Mouse (Mus musculus) neural tube, embryonic 13.5 days (tissue): ENCODE data around the gene Cntn1. TPM values are rescaled to one million over a fixed set of nuclear protein-coding genes. Genes with fewer than 3 reads are reported as not detected.
A peak's percentile ranks its signal among the peaks of the same experiment; 100 is the strongest.

Experiments
- ATAC-seq: fragments of 200-750 bp; cut with Nextera tagmentation; 2 replicates; pipeline ENCODE4 v1.8.0; 2017; ENCODE audit warnings: low read depth, mild to moderate bottlenecking, moderate TSS enrichment, moderate library complexity
- H3K27ac ChIP-seq: fragments of 300-500 bp; sonication (generic); replicated peaks from 2 replicates; pipeline ENCODE4 v1.5.1; 2015; ENCODE audit warnings: moderate library complexity, mild to moderate bottlenecking, inconsistent platforms
- H3K27me3 ChIP-seq: fragments of 300-500 bp; sonication (generic); 2 replicates; pipeline ENCODE4 v1.6.1; 2015; ENCODE audit warnings: mild to moderate bottlenecking, inconsistent platforms
- H3K36me3 ChIP-seq: fragments of 300-500 bp; sonication (generic); 2 replicates; pipeline ENCODE4 v1.6.1; 2015; ENCODE audit warnings: mild to moderate bottlenecking, inconsistent platforms
- H3K4me1 ChIP-seq: fragments of 300-500 bp; sonication (generic); replicated peaks from 2 replicates; pipeline ENCODE4 v1.6.1; 2015; ENCODE audit warnings: inconsistent platforms
- H3K4me2 ChIP-seq: fragments of 300-500 bp; sonication (generic); 2 replicates; pipeline ENCODE4 v1.6.1; 2015; ENCODE audit warnings: inconsistent platforms, mild to moderate bottlenecking, moderate library complexity
- H3K4me3 ChIP-seq: fragments of 300-500 bp; sonication (generic); 2 replicates; pipeline ENCODE4 v1.5.1; 2015; ENCODE audit warnings: mild to moderate bottlenecking, inconsistent platforms
- H3K9ac ChIP-seq: fragments of 300-500 bp; sonication (generic); 2 replicates; pipeline ENCODE4 v1.6.1; 2015; ENCODE audit warnings: moderate library complexity, mild to moderate bottlenecking, inconsistent platforms
- H3K9me3 ChIP-seq: fragments of 300-500 bp; sonication (generic); 2 replicates; pipeline ENCODE4 v1.6.1; 2016; ENCODE audit warnings: inconsistent platforms
- WGBS: fragments of 180-500 bp; shearing (Covaris S2); methylation state at CpG from one replicate; pipeline ENCODE4 v1.1.7; 2015; 5-methylcytosine and 5-hydroxymethylcytosine counted together
- polyA plus RNA-seq: library from polyadenylated mRNA; unstranded; fragments of >200 nt; fragmentation: Nextera tagmentation; extraction: Ambion mirVana; gene quantifications from 2 replicates; pipeline ENCODE4 v1.2.1, GENCODE M21; 2015

The Cntn1 gene
- polyA plus RNA-seq, 1 experiment from 2014 or later = 31.0 TPM

DNA sequence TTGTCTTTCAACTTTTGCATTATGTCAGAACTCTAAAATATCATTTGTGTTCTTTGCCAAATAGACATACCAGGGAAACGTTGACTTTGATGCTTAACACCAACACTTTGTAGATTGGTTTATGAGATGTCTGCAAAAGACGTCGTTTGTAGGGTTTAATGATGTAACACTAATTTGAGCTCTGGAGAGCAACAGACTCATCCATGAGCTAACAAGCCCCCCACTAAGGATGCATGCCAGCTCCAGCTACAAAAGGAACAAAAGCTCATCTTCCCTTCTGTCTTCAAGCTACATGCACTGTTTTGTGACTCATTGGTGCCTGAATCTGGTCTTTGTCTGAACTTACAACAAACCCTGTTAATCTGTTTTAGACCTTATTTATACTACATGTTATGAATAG, 28.5 kb downstream of the Cntn1 start:
- H3K4me3 ChIP-seq = no peak overlapping the region
- H3K27me3 ChIP-seq = no peaks in the 10 kb centered on the region
- H3K4me2 ChIP-seq = no peak overlapping the region
- H3K9me3 ChIP-seq = no peaks in the 10 kb centered on the region
- peaks cover 11% of the 10 kb centered on the region for H3K4me1 ChIP-seq
- WGBS = 37% methylated on average over 3 of the region's 3 CpGs
- H3K9ac ChIP-seq = no peak overlapping the region
- H3K27ac ChIP-seq = no peak overlapping the region
- no peaks in the 10 kb centered on the region for H3K36me3 ChIP-seq
- ATAC-seq = no peak

DNA sequence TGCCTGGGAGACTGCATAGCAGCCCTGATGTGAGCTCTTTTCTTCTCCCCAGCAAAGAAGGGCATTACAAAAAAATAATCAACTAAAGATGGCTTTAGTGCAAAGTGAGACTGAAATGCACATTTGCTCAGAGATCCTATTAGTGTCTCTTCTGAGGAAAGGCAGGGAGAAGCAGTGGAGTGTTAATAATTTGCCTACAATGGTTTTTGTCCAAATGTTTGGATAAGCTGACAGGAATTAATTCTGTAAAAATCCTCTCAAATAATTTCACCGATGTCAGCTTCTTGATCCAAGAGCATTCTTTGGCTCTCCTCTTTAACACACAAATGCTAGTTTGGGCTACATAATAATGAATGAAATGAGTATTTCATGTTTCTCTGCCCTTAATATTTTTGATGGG, 34.9 kb downstream of the Cntn1 start:
- Histone ChIP-seq H3K9ac (no peak overlapping the region), H3K27me3 (no peaks in the 10 kb centered on the region), H3K4me2 (no peak overlapping the region), H3K4me1 (peaks cover 16% of the 10 kb centered on the region), H3K27ac (no peak overlapping the region), H3K4me3 (no peak overlapping the region), H3K9me3 (no peaks in the 10 kb centered on the region), H3K36me3 (no peaks in the 10 kb centered on the region)
- no peak for ATAC-seq
- WGBS = 33% methylated on average over 1 of the region's 1 CpGs

DNA sequence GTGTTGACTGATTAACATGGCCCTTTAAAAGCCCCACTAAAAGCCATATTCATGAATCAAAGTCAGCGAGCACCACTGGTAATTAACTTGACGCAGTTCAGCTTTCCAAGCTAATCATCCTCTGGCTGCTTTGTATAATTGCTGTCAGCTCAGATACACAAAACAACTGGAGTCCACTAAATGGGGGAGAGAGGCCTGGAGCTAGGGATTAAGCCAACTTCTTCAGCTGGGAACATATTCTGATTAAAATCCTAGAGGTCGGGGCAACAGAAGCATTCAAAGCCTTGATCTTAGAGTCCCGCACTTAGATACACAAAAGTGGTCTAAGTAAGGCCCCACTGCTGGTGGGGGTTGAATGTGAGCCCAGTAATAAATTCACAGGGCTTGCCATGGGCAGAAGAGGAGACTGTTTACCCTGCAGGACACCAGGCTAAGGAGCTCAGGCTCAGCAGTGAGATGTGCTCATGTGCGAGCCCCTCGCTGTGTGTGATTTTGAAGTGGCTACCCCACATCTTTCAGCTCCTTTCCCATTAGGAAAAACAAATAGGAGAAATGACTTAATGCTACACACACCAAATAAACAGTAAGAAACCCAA, 36.8 kb downstream of the Cntn1 start:
- Histone ChIP-seq H3K36me3 (no peaks in the 10 kb centered on the region), H3K9me3 (no peaks in the 10 kb centered on the region), H3K27me3 (no peaks in the 10 kb centered on the region), H3K4me2 (no peak overlapping the region), H3K27ac (peak overlapping the region; percentile 71), H3K4me3 (no peak overlapping the region), H3K4me1 (peaks cover 16% of the 10 kb centered on the region), H3K9ac (no peak overlapping the region)
- peak; percentile 50; the same call in 1 of the 2 replicates for ATAC-seq
- 21% methylated on average over 6 of the region's 6 CpGs for WGBS

DNA sequence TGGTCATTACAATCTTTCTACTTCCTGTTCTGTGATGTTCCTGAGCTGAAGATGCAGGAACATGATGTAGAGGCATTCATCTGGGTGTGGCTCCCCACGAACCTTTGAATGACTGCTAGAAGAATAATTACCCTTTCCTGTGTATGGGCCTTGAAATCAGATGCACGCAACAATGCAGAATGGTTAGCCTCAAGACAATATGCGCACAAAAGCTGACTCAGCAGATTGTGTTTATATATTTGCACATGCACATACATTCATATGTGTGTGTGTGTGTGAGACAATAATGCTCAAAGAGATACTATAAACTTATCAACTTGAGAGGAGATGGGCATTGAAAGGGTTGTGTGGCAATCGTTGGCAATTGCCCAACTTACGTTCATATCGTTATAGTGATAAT, 39.8 kb downstream of the Cntn1 start:
- ATAC-seq = no peak
- Histone ChIP-seq H3K4me3 (no peak overlapping the region), H3K4me1 (peaks cover 12% of the 10 kb centered on the region), H3K36me3 (no peaks in the 10 kb centered on the region), H3K27ac (no peak overlapping the region), H3K27me3 (no peaks in the 10 kb centered on the region), H3K9me3 (no peaks in the 10 kb centered on the region), H3K9ac (no peak overlapping the region), H3K4me2 (no peak overlapping the region)
- WGBS = 76% methylated on average over 6 of the region's 6 CpGs

DNA sequence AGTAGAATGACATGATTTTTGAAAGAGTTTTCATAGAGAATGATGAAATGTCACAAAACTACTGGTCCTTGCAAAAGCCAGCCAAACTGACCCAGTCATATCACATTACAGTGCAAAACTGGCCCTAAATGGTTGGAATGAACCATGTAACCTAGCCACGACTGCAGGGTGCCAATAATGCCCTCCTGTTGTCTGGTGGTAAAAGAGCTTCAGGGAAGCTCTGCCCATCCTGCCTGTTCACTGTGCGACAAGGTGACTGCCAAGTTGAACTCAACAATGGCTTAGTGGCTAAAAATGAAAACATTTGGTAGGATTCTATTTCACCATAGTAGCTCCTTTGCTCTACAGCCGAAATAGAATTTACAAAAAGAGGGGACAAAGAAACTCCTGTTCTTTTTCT, 41.1 kb downstream of the Cntn1 start:
- no peak for ATAC-seq
- peaks cover 9% of the 10 kb centered on the region; the same call in 1 of the 2 replicates for H3K4me1 ChIP-seq
- no peaks in the 10 kb centered on the region for H3K9me3 ChIP-seq
- no peak overlapping the region for H3K9ac ChIP-seq
- H3K27me3 ChIP-seq = no peaks in the 10 kb centered on the region
- no peak overlapping the region for H3K4me3 ChIP-seq
- no peaks in the 10 kb centered on the region for H3K36me3 ChIP-seq
- no peak overlapping the region for H3K4me2 ChIP-seq
- 67% methylated on average over 3 of the region's 3 CpGs for WGBS
- no peak overlapping the region for H3K27ac ChIP-seq

GRCm38 (mm10) chr15:92099410-92100174, 48.6 kb downstream of the Cntn1 start:
- ATAC-seq = peak; percentile 43; the same call in 1 of the 2 replicates
- H3K4me1 ChIP-seq = no peaks in the 10 kb centered on the region
- 35% methylated on average over 5 of the region's 5 CpGs for WGBS
- no peak overlapping the region for H3K9ac ChIP-seq
- H3K4me3 ChIP-seq = no peak overlapping the region
- no peak overlapping the region for H3K4me2 ChIP-seq
- H3K36me3 ChIP-seq = no peaks in the 10 kb centered on the region
- no peaks in the 10 kb centered on the region for H3K27me3 ChIP-seq
- no peaks in the 10 kb centered on the region for H3K9me3 ChIP-seq
- no peak overlapping the region for H3K27ac ChIP-seq

- no peaks in the 10 kb centered on the region for H3K27me3 ChIP-seq
- H3K9ac ChIP-seq = no peak overlapping the region
- H3K36me3 ChIP-seq = no peaks in the 10 kb centered on the region
- no peaks in the 10 kb centered on the region for H3K9me3 ChIP-seq
- 81% methylated on average over 9 of the region's 9 CpGs for WGBS
- no peak overlapping the region for H3K4me2 ChIP-seq
- H3K27ac ChIP-seq = no peak overlapping the region
- H3K4me1 ChIP-seq = no peaks in the 10 kb centered on the region
- no peak overlapping the region for H3K4me3 ChIP-seq
- ATAC-seq = no peak
Measured at GRCm38 (mm10) chr15:92101956-92102355, 51.0 kb downstream of the Cntn1 start.

DNA sequence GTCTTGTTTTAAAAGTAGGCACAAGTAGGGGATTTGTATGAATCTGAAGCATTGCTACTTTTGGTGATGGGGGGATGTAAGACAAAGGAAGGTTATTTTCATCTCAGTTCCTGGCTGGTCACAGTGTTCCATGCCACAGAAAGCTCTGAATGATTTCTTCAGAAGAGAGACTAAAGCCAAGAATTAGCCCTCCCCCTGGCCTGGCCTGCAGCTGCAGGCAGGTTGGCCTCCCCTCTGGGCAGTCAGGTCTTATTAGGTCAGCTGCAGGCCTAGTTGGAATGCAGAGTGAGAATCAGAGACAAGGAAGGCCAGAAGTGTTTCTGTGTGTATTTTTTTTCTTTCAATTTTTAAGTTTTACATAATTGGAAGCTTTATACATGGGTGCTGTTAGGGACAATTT, 61.5 kb downstream of the Cntn1 start:
- ATAC-seq = no peak
- Histone ChIP-seq H3K4me2 (no peak overlapping the region), H3K36me3 (no peaks in the 10 kb centered on the region), H3K9me3 (no peaks in the 10 kb centered on the region), H3K27me3 (no peaks in the 10 kb centered on the region), H3K9ac (no peak overlapping the region), H3K27ac (no peak overlapping the region), H3K4me1 (peaks cover 17% of the 10 kb centered on the region), H3K4me3 (no peak overlapping the region)

DNA sequence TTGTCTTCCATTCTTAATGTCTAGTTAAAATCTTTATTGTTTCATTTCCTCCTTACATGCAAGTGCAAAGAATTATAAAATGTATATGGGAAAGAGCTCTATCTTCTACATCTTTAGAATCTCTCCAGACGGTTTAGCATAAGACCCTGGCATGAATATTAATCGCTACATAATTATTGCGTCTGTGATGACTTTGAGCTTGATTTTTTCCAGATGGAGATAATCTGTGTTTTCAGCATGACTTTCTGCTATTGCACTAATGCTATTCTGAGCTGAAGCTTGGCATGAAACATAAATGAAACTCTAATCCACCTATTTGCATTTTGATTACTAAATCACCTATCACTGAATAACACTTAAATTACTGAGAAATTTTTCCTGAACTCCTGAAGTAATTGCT, 82.0 kb downstream of the Cntn1 start:
- Histone ChIP-seq H3K4me1 (peaks cover 8% of the 10 kb centered on the region; the same call in 1 of the 2 replicates), H3K9me3 (no peaks in the 10 kb centered on the region), H3K27me3 (no peaks in the 10 kb centered on the region), H3K9ac (no peak overlapping the region), H3K4me3 (no peak overlapping the region), H3K36me3 (no peaks in the 10 kb centered on the region), H3K27ac (no peak overlapping the region), H3K4me2 (no peak overlapping the region)
- ATAC-seq = no peak
- WGBS = 83% methylated on average over 3 of the region's 3 CpGs

DNA sequence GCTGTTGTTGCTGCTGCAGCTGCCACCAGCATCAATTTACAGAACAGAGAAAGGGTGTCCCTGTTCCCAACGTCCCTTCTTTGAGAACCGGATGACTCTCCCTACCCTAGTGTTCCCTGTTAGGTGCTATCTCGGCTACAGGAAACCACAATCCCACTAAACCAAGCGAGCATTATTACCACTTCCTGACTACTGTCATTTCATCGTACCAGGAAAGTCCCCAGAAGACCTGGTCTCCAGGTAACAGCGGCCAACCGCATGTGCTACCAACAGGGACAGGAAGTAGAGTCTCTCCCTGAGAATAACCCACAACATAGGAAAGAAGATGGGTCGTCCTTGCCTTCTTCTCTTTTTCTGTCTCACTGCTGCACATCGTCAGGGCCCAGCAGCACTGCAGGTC, 83.3 kb downstream of the Cntn1 start:
- Histone ChIP-seq H3K4me1 (peaks cover 13% of the 10 kb centered on the region; the same call in 1 of the 2 replicates), H3K27me3 (no peaks in the 10 kb centered on the region), H3K27ac (no peak overlapping the region), H3K4me2 (no peak overlapping the region), H3K9ac (no peak overlapping the region), H3K36me3 (no peaks in the 10 kb centered on the region), H3K4me3 (no peak overlapping the region), H3K9me3 (no peaks in the 10 kb centered on the region)
- no peak for ATAC-seq
- 81% methylated on average over 9 of the region's 9 CpGs for WGBS

DNA sequence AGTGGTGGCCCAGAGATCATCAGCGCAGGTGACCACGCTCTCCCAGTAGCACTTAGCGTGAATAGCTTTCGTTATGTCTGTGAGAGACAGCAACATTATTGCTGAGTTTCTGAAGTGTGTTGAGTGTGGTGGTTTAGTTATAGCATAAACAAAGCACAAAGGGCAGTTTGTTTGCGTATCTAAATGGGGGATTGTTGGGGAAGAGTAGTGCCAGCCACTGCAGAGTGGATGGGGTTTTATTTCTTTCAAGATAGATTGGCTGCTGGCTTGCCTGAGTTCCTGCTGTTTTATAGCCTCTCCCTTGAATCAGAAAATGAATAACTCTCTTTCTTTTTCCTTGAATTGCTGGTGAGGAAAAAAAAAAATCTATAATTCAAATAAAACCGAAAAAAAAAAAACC, 86.1 kb downstream of the Cntn1 start:
- ATAC-seq = peak; percentile 47; the same call in 1 of the 2 replicates
- WGBS = 26% methylated on average over 6 of the region's 6 CpGs
- H3K4me2 ChIP-seq = no peak overlapping the region

GRCm38 (mm10) chr15:92141972-92142371, 91.0 kb downstream of the Cntn1 start:
- Histone ChIP-seq H3K4me2 (no peak overlapping the region), H3K4me1 (peaks cover 15% of the 10 kb centered on the region; the same call in 1 of the 2 replicates), H3K36me3 (no peaks in the 10 kb centered on the region), H3K9me3 (no peaks in the 10 kb centered on the region), H3K27me3 (no peaks in the 10 kb centered on the region), H3K4me3 (no peak overlapping the region), H3K9ac (no peak overlapping the region), H3K27ac (no peak overlapping the region)
- ATAC-seq = no peak
- WGBS = 75% methylated on average over 4 of the region's 4 CpGs

More for the DNA sequence above, 86.1 kb downstream of the Cntn1 start:
- no peak overlapping the region for H3K9ac ChIP-seq
- H3K36me3 ChIP-seq = no peaks in the 10 kb centered on the region
- peaks cover 19% of the 10 kb centered on the region; the same call in 1 of the 2 replicates for H3K4me1 ChIP-seq
- H3K9me3 ChIP-seq = no peaks in the 10 kb centered on the region
- H3K4me3 ChIP-seq = no peak overlapping the region
- H3K27ac ChIP-seq = peak overlapping the region; percentile 57; the same call in 1 of the 2 replicates
- no peaks in the 10 kb centered on the region for H3K27me3 ChIP-seq
